Mouse (Mus musculus): ENCODE measurements around the gene Kcnc4. TPM values are rescaled to one million over a fixed set of nuclear protein-coding genes. Genes with fewer than 3 reads are reported as not detected.

Gene Kcnc4
- 10 to 100 TPM; 61.7 to 74.6 TPM for total RNA-seq (2021)
- long read RNA-seq, experiment 1, transcript Kcnc4-201 (4 exons, 3,667 nt) = major isoform, 42 of 72 reads
- long read RNA-seq, experiment 1, partial matches to known transcripts = 9 of 72 reads
- long read RNA-seq, experiment 1, other reads (novel, unspliced or antisense) = 21 of 72 reads
- long read RNA-seq, experiment 2, transcript Kcnc4-201 (4 exons, 3,667 nt) = major isoform, 45 of 66 reads
- long read RNA-seq, experiment 2, partial matches to known transcripts = 6 of 66 reads
- long read RNA-seq, experiment 2, other reads (novel, unspliced or antisense) = 15 of 66 reads

GRCm38 (mm10) chr3:107459196-107459772 is at the start of gene Kcnc4:
Gene Kcnc4 (minus strand): TSS chr3:107459552.
- intact Hi-C loops (cut with DNase I) = no loop called here
- DNase-seq (ENCODE audit: low spot score in 2 of 2) = no peak

GRCm38 (mm10) chr3:107508696-107509095 is 49.3 kb upstream of the Kcnc4 start:
- peak; percentile 53 to 64 for DNase-seq (ENCODE audit: low spot score in 2 of 2)
- intact Hi-C loops (cut with DNase I) = no loop called here

GRCm38 (mm10) chr3:107507966-107508365 is 48.6 kb upstream of the Kcnc4 start:
- no peak for DNase-seq (ENCODE audit: low spot score in 2 of 2)
- intact Hi-C loops (cut with DNase I) = no loop called here

DNA sequence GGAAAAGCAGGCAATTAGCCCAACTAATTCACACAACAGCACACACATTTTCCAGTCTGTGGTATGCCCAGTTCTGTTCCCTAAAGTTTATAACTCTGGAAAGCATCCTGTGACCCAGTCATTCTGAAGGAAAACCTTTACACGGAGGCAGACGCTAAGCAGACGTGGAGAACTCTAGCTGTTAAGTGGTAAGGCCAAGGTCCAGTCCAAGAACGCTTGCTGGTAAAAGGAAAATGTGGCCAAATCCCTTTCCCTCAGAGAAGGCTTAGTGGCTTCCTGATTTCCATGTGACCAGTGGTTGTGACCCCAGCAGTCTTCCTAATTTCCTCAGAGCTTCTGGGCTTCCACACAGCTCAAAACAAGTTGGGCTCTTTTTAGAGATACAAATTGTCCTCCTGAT is 47.2 kb upstream of the Kcnc4 start:
- intact Hi-C loops (cut with DNase I) = no loop called here
- no peak for DNase-seq (ENCODE audit: low spot score in 2 of 2)

DNA sequence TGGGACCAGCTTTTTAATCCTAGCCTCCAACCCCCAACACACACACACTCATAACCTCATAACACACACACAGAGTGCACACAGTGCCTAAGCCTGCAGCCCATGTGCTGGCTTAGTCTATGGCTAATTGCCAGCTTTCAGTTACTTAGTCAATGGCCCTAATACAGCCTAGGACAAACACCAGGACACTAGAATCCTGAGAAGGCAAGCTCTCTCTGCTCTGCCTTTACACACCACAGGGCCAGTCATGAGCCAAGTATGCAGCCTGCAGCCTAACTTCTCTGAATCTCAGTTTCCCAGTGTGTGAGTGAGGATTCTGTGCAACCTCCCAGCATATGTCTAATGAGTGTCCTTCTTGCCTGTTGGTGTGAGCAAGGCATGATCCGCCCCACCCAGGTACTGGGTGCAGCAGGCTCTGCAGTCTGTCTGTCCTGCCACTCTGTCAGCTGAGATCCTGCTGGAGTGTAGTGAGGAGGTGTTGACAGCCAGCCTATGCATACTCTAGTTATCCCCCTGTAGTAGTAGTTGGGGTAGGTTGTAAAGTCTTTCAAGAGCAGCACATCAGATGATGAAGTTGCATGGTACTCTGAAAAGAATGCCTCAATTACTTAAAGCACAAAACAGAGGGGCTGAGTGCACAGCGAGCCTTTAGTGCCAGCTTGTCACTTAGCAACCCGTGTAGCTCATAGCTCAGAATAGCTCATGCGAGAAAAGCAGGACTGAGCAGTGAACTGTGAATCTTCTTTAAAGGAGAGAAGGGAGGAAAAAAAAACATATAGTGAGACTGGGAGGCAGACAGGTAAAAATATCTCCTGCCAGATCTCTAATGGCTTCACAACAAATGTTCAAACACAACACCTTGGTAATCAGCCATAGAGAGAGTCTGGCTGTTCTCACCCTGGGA is 46.4 kb upstream of the Kcnc4 start:
- intact Hi-C loops (cut with DNase I) = no loop called here
- DNase-seq (ENCODE audit: low spot score in 2 of 2) = peak; percentile 69 to 81

DNA sequence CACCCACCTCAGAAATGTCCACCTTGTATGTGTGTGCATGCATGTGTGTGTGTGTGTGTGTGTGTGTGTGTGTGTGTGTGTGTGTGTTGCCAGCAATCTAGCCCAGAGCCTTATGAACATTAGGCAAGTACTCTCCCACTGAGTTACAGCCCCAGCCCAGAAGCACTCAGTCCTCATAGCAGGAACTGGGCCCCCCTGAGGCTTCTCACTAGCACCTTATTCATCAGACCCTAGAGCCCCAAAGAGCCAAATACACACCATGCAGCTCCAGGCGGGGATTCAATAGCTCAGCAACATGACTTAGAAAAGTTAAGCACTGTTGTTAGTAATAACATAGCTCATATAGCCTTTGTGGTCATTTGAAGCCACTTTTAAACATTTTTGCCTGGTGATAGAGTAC is 45.2 kb upstream of the Kcnc4 start:
- intact Hi-C loops (cut with DNase I) = no loop called here
- DNase-seq (ENCODE audit: low spot score in 2 of 2) = no peak

- intact Hi-C loops (cut with DNase I) = no loop called here
- no peak for DNase-seq (ENCODE audit: low spot score in 2 of 2)
Observed at GRCm38 (mm10) chr3:107503716-107504115, 44.4 kb upstream of the Kcnc4 start.

DNA sequence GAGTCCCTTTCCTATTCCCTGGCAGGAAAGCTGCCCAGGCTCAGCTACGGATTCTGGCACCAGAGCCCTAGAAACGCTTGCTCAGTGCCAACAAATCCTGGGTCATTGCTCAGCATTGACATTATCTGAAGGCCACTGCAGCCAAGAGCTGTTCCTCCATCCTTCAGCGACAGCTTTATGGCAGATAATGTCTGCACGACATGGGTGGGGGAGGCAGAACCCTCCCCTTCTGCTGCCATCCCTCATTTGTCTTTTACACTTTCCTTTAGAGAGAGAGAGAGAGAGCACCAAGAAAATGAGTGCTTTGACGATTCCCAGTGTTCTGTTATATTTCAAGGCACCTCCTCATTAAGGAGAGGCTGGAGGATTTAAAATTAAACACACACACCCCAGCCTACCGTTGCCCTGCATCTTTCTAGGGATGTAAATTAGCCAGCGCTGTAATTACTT is 42.4 kb upstream of the Kcnc4 start:
- intact Hi-C loops (cut with DNase I) = no loop called here
- DNase-seq (ENCODE audit: low spot score in 2 of 2) = no peak

DNA sequence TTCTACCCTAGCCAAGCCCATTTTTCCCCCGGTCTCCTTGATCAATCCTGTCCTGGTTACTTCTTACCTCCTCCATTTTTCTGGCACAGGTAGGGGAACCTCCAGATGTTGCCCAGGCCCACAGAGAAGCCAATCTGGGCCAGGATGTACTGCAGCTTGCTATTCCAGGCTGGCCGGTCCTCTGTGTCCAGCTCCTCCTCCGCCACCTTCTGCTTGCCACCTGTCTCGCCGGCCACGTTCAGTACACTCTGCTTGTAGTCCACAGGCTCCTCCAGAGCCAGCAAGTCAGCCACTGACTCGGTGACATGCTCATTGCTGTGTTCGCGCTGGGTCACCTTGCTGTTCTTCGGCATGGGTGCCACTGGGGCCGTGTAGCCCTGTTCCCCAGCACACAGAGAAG is 40.9 kb upstream of the Kcnc4 start:
- intact Hi-C loops (cut with DNase I) = no loop called here
- DNase-seq (ENCODE audit: low spot score in 2 of 2) = no peak

GRCm38 (mm10) chr3:107496086-107496850 is 36.9 kb upstream of the Kcnc4 start:
- intact Hi-C loops (cut with DNase I) = no loop called here
- no peak for DNase-seq (ENCODE audit: low spot score in 2 of 2)

GRCm38 (mm10) chr3:107495524-107495923 is 36.2 kb upstream of the Kcnc4 start:
- intact Hi-C loops (cut with DNase I) = no loop called here
- DNase-seq (ENCODE audit: low spot score in 2 of 2) = no peak

GRCm38 (mm10) chr3:107491459-107491858 is 32.1 kb upstream of the Kcnc4 start:
- peak; percentile 86 to 87 for DNase-seq (ENCODE audit: low spot score in 2 of 2)
- intact Hi-C loops (cut with DNase I) = no loop called here

GRCm38 (mm10) chr3:107488637-107489036 is 29.3 kb upstream of the Kcnc4 start:
- intact Hi-C loops (cut with DNase I) = no loop called here
- DNase-seq (ENCODE audit: low spot score in 2 of 2) = no peak

DNA sequence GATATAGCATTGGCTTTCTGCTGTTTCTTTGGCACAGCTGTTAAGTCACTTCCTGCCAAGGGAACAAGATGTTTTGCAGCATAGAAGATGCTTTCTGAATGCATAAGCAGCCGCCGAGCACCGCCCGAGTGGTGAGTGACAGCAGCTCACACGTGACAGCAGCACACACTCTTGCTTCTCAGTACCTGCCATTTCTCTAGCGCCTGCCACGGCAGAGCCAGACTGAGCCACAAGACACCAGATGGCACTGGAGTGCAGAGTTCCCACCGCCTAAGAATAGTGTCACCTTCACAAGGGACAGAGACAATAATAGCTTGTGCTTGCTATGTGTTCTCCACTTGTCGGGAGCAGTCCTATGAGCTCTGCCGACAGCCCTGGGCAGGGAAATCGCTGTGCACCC is 23.9 kb upstream of the Kcnc4 start:
- peak; percentile 79 to 91 for DNase-seq (ENCODE audit: low spot score in 2 of 2)
- intact Hi-C loops (cut with DNase I) = no loop called here

DNA sequence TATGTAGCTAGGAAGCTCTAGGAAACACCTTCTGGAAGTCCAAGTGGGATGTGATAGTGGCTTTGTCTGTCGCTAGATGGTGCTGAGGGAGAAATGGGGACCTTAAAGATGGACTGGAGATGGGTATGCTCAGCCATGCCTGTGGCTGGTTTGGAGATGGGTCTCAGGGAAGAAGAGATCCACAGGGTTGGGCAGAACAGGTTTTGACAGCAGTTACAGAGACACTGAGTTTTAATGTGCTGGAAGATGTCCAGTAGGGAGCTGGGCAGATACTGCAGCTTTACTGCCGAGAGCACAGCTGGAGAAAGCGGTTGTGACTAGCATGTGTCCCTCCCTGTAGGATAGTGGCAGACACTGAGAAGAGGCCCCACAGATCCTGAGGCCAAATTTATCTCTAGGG is 21.3 kb upstream of the Kcnc4 start:
- intact Hi-C loops (cut with DNase I) = no loop called here
- DNase-seq (ENCODE audit: low spot score in 2 of 2) = no peak

GRCm38 (mm10) chr3:107472198-107472597 is 12.8 kb upstream of the Kcnc4 start:
- intact Hi-C loops (cut with DNase I) = no loop called here

DNA sequence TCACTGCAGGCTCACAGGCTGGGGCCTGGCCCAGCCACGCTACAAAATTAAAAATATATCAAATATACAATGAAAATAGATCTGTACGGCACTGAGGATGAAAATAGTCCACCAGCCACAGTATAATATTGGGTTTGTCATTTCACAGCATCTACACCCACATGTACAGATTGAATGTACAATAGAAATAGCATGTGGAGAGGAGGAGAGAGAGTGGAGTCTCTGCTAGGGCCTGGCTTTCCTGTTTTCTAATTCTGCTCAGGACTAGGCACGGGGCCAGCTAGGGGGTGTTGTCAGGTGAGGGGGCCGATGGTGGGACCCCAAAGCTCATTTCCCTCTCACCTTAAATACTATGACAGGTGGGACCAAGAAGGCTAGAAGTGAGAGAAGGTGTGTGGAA is 9.7 kb upstream of the Kcnc4 start:
- intact Hi-C loops (cut with DNase I) = loop anchor here (10.0 kb wide), 1 partner anchor 264 kb away; no protein-coding TSS in a partner anchor
- peak; percentile 49 to 73 for DNase-seq (ENCODE audit: low spot score in 2 of 2)

More at GRCm38 (mm10) chr3:107472198-107472597, 12.8 kb upstream of the Kcnc4 start:
- peak in 1 of 2 experiments; percentile 43 for DNase-seq (ENCODE audit: low spot score in 2 of 2)

DNA sequence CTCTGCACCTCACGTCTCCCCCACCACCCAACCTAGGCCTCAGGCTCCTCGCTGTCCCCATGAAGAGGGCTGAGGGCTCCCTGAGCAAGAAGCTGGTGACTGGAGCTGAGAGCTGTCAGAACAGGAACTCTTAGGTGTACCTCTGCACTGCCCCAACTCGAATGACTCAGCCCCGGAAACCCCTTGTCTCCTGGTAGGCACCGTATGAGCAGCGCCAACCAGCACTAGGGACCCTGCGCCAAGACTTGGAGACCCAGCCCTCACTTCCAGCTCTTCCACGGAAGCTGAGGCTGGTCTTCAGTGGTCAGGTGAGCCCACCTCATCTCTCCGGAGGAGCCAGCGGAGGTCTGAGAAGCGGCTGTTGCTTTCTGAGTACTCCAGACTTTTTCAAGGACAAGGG is 8.8 kb upstream of the Kcnc4 start:
- intact Hi-C loops (cut with DNase I) = loop anchor here (10.0 kb wide), 1 partner anchor 263 kb away; no protein-coding TSS in a partner anchor
- DNase-seq (ENCODE audit: low spot score in 2 of 2) = no peak

GRCm38 (mm10) chr3:107466577-107466976 is 7.2 kb upstream of the Kcnc4 start:
- DNase-seq (ENCODE audit: low spot score in 2 of 2) = peak; percentile 86 to 88
- intact Hi-C loops (cut with DNase I) = loop anchor here (1.0 to 10.0 kb wide), 2 partner anchors 109 to 262 kb away; no protein-coding TSS in a partner anchor
